Mouse (Mus musculus) retina, adult 2 months (tissue): ENCODE measurements around the gene Syncrip.
"Not testable (repeated sequence)": the region's sequence is repeated elsewhere in the genome, so short reads cannot be mapped to it uniquely, and the experiment has no call there.

Experiments
- DNase-seq: peaks from one replicate; pipeline ENCODE4 v3.0.0-alpha.2; 2012; ENCODE audit warnings: low read depth, low spot score

Syncrip gene

GRCm38 (mm10) chr9:88482829-88483396 lies 539 bp upstream of the Syncrip start:
- DNase-seq, result peak; percentile 50

DNA sequence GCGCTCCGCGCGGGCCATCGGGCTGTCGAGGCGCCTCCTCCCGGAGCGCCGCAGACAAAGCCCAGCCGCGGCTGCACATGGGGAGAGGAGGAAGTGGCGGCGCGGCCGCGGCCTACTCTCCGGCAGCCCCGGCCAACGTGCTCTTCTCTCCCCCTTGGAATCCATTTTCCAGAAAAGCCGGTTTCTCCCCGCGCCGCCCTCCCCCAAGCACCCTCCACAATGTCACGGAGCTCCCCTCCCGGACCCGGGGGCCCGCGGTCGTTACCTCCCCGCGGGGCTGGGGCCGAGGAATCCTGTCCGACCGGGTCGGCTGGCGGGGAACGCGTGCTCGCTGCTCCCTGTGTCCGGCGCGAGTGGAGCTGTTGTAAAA lies 598 bp downstream of the Syncrip start:
- no peak for DNase-seq

DNA sequence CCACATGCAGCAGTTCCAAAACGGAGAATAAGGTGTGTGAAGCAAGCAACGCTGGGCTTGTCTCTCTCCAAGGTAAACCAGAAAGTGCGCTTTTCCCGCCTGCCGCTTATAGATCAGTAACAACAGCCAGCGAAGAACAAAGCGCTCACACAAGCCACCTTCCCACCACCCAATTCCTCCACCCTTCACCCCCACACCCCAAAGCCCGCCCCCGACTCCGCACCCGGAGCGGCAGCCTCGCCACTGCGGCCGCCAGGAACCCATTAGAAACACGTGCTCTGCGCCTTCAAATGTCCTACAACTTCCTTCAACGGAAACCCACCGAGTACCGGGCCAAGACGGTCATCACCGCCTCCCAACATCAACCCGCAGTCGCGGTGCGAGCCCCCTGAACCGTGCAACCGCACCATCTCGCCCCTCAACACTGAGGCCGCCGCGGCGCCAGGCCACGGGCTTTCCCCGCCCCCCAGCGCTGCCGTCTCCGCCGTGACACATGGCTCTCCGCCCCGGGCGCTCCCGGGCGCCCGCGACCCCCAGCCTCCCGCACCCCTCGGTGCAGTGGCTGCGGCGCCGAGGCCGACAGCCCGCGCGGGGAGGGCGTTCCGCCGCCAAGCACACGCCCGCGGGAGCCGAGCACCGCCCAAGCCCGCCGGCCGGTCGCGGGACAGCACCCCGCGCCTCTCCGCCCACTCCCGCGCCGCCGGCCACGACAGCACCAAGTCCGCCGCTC lies 1.1 kb downstream of the Syncrip start:
- DNase-seq, result no peak

GRCm38 (mm10) chr9:88480120-88480519 lies 2.3 kb downstream of the Syncrip start:
- no peak for DNase-seq

DNA sequence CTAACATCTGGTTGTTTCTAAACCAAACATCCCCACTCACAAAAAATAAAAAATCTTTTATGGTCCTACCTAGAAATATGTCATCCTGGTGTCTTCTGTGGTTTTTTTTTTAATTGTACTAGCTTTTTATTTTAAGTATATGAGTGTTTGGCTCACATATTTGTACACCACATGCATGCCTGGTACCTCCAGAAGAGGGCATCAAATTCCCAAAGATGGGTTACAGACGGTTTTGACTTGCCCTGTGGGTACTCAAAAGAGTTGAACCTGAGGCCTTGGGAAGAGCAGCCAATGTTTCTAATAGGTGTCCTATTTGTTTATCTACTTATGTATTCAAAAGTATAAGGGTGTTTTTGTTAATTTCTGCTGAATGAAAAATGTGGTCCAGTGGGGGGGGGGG lies 6.2 kb downstream of the Syncrip start:
- no peak for DNase-seq

GRCm38 (mm10) chr9:88461017-88461416 lies 21.4 kb downstream of the Syncrip start:
- not testable (repeated sequence) for DNase-seq

DNA sequence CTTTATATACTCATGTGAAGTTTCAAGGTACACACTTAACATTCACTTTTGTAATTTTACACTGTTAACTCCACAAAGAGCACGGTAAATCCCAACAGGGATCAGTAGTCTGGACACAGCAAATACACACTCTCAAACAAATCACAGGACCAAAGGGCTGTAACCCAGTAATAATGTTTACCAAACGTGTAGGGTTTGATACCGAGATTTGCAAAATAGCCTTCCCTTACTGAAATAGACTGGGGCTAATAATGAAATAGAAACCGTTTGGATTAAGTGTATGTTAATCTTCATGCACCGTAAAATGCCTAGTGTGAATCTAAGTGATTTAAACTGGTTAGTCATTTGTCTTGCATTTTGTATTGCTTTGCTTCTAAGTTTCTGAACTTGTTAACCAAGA lies 42.4 kb downstream of the Syncrip start:
- no peak for DNase-seq

GRCm38 (mm10) chr9:88439238-88439600 lies 43.2 kb downstream of the Syncrip start:
- DNase-seq, result no peak

GRCm38 (mm10) chr9:88438555-88439237 lies 43.7 kb downstream of the Syncrip start, which contains the start of gene Snx14:
TSS of gene Snx14 (minus strand) at chr9:88438958.
- DNase-seq, result peak; percentile 79

GRCm38 (mm10) chr9:88438237-88438554 lies 44.2 kb downstream of the Syncrip start:
- no peak for DNase-seq

- no peak for DNase-seq
Measured at GRCm38 (mm10) chr9:88437342-88438236, 44.8 kb downstream of the Syncrip start.

DNA sequence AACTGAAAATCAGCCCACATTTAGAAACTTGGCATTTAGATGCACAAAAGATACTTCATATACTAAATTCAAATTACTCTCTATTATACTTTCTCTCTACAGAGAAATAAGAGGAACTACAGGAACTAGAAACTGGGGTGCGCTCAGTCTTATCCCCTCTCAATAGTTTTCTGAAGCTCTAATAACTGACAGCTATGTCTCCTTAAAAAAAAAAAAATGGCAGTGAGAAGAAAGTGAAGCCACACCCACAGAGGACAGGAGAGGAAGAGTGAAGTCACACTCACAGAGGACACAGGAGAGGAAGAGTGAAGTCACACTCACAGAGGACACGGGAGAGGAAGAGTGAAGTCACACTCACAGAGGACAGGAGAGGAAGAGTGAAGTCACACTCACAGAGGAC lies 58.0 kb downstream of the Syncrip start:
- DNase-seq, result no peak

GRCm38 (mm10) chr9:88422428-88422827 lies 59.9 kb downstream of the Syncrip start:
- no peak for DNase-seq

- no peak for DNase-seq
Measured at GRCm38 (mm10) chr9:88416752-88417151, 65.6 kb downstream of the Syncrip start.

- no peak for DNase-seq
Measured at GRCm38 (mm10) chr9:88409978-88410377, 72.4 kb downstream of the Syncrip start.

- no peak for DNase-seq
Measured at GRCm38 (mm10) chr9:88404515-88404914, 77.9 kb downstream of the Syncrip start.

- no peak for DNase-seq
Measured at GRCm38 (mm10) chr9:88404088-88404487, 78.3 kb downstream of the Syncrip start.

GRCm38 (mm10) chr9:88398461-88398860 lies 83.9 kb downstream of the Syncrip start:
- no peak for DNase-seq
